Mouse (Mus musculus) bone marrow macrophage, adult 2 months (primary cell): ENCODE results near the gene Mdh1.

ENCODE experiments used
- CTCF ChIP-seq: IDR thresholded peaks from 2 replicates; pipeline ENCODE4 v1.5.1; 2012; ENCODE audit warnings: low read depth, mild to moderate bottlenecking, low read length, moderate library complexity
- POLR2A ChIP-seq: IDR thresholded peaks from 2 replicates; pipeline ENCODE4 v1.6.1; 2012; ENCODE audit warnings: mild to moderate bottlenecking, low read depth, low read length, borderline replicate concordance

DNA sequence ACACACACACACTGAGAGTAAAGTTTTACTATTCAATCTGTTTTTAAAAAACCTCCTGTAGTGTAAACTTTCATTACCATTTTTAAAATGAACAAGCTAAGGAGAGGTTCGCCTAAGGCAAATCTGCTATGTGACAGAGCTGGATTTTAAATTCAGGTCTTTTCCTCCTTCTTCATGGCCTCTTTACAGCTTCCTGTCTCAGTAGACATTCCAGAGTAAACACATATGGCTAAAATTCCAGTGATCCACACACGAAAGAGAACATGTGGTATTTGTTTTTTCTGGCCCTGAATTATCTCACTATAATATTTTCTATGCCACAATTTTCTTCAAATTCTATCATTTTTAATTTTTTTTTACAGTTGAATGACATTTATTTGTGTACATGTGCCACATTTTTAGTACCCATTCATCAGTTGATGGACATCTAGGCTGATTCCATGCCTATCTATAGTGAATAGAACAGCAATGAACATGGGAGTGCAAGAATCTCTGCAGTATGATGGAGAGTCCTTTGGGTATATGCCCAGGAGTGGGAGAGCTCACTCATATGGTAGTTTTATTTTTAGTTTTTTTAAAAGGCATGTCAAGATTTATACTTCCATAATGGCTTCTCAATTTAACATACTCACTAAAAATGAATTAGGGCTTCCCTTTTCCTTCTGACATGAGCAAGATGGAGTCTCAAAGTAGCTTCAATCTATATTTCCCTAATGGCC, 43.3 kb downstream of the Mdh1 start:
- TF ChIP-seq CTCF: no peak
- no peak for TF ChIP-seq POLR2A
